Mouse (Mus musculus): Measurements from ENCODE around the gene Srsf2. TPM values are rescaled to one million over a fixed set of nuclear protein-coding genes. Genes with fewer than 3 reads are reported as not detected.
"Not testable (repeated sequence)": the region's sequence is repeated elsewhere in the genome, so short reads cannot be mapped to it uniquely, and the experiment has no call there.

Gene Srsf2
- polyA plus RNA-seq, 1 experiment from 2014 or later: 791 TPM

DNA sequence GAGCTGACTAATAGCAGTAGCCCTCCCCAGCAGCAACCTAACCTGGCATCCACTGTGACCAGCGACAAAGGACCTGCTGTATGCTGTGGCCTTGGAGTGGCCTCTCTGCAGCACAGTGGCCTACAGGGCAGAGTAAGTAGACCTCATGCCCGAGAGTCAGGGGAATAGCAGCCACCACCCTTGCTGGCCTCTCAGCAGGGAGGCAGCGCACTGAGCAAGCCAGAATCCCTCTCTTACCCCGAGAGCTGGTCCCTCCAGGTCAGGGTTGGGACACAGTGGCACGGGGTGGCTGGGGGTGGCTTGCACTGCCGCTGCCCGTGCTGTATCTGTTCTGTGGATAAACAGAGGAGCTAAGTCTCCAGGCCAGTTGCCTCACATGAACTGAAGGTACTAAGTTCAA lies 13.3 kb downstream of the Srsf2 start:
- peaks cover 37% of the 10 kb centered on the region for H3K4me1 ChIP-seq
- no peaks in the 10 kb centered on the region for H3K9me3 ChIP-seq
- no peaks in the 10 kb centered on the region for H3K27me3 ChIP-seq (replicated peaks)
- no peak for ATAC-seq (ENCODE audit: low FRiP score, low read depth)
- no peak overlapping the region; the same call in 1 of the 2 replicates for H3K4me3 ChIP-seq
- H3K9ac ChIP-seq: 0 out of 2 replicates have a peak overlapping the region, but pooled peaks have one; percentile 10
- H3K4me2 ChIP-seq (replicated peaks): 0 out of 2 replicates have a peak overlapping the region, but pooled peaks have one; percentile 3
- no peak overlapping the region for H3K27ac ChIP-seq
- peaks cover 63% of the 10 kb centered on the region for H3K36me3 ChIP-seq
- WGBS: 74% methylated on average over 7 of the region's 7 CpGs

DNA sequence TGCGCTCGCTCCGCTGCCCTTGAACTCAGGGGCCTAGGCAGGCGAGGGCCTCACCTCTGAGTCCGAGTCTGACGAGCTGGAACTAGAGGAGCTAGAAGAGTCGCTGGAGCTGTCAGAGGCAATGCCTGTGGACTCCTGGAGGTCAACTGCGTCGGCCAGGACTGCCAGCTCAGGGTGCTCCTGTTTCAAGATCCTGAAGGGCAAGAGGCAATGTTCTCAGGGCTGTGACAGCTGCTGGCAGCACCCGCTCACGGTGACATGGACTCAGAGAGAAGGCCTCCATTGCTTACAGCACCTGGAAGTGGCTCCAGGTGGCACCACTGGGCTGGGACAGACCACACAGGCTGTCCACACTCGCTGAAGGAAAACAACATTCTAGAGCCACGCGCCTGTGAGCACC lies 14.0 kb downstream of the Srsf2 start:
- ATAC-seq (ENCODE audit: low FRiP score, low read depth): no peak
- H3K4me3 ChIP-seq: no peak overlapping the region
- no peaks in the 10 kb centered on the region for H3K9me3 ChIP-seq
- no peak overlapping the region for H3K4me2 ChIP-seq (replicated peaks)
- no peak overlapping the region for H3K27ac ChIP-seq
- H3K9ac ChIP-seq: no peak overlapping the region
- no peaks in the 10 kb centered on the region for H3K27me3 ChIP-seq (replicated peaks)
- peaks cover 69% of the 10 kb centered on the region for H3K36me3 ChIP-seq
- WGBS: 95% methylated on average over 14 of the region's 14 CpGs
- peaks cover 30% of the 10 kb centered on the region for H3K4me1 ChIP-seq

DNA sequence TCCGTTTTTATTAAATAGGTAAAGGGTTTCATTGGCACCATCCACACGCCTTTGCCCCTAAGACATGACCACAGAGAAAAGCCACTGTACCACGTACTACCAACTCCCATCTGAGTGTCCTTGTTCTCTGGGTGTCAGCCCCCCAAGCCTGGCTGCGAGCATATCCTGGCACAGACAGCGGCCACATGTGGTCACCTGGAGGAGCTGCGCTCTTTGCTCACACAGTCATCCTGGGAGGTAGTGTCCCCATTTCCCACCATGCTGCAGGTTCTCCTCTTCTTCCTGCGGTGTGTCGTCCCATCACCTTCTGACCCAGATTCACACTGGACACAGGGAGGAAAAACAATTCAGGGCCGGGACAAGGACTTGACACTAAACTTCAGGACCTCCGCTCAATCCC lies 15.5 kb downstream of the Srsf2 start:
- H3K36me3 ChIP-seq: peaks cover 80% of the 10 kb centered on the region
- no peak overlapping the region for H3K4me2 ChIP-seq (replicated peaks)
- no peak overlapping the region for H3K27ac ChIP-seq
- H3K4me1 ChIP-seq: peaks cover 37% of the 10 kb centered on the region
- H3K9me3 ChIP-seq: no peaks in the 10 kb centered on the region
- H3K9ac ChIP-seq: no peak overlapping the region
- H3K4me3 ChIP-seq: no peak overlapping the region
- WGBS: 93% methylated on average over 10 of the region's 10 CpGs
- no peak for ATAC-seq (ENCODE audit: low FRiP score, low read depth)
- no peaks in the 10 kb centered on the region for H3K27me3 ChIP-seq (replicated peaks)

DNA sequence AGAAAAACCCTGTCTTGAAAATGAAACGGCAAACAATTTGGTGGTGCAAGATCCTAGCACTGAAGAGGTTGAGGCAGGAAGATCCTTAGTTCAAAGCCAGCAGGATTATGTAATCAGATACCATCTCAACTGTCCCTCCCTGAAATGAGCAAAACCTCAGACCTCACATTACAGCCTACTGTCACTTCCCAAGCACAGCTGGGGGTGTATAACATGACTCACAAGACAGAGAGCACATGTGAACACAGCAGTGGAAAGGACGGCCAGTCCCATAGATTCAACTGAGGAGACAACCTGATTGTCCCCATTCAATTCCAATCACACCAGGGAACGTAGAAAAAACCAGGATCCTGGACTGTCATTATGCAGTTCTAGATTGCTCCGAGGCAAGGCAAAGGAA lies 16.6 kb downstream of the Srsf2 start:
- Histone ChIP-seq H3K36me3 (peaks cover 83% of the 10 kb centered on the region), H3K9me3 (no peaks in the 10 kb centered on the region), H3K27me3 (replicated peaks) (no peaks in the 10 kb centered on the region), H3K4me3 (no peak overlapping the region), H3K4me1 (peaks cover 30% of the 10 kb centered on the region), H3K27ac (no peak overlapping the region), H3K9ac (no peak overlapping the region), H3K4me2 (replicated peaks) (no peak overlapping the region)
- WGBS: 94% methylated on average over 4 of the region's 4 CpGs
- no peak for ATAC-seq (ENCODE audit: low FRiP score, low read depth)

DNA sequence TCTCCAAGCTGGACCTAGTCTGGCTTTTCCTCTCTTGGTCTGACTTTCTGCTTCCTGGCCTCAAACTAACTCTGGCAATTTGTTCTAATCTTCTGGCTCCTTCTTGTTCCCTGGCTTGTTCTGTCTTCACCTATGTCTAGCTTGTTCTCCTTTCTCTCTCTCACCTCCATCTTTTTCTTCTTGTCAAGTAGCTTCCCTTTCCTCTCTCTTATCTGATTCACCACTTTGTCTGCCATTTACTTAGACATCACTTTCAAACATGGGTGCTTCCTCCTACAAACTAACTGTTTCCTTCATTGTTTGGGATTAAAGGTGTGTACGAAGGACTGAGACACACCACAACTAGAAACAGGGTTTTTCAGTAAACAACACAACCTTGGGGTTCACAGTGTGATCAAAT lies 17.9 kb downstream of the Srsf2 start:
- H3K4me3 ChIP-seq: no peak overlapping the region
- H3K9me3 ChIP-seq: no peaks in the 10 kb centered on the region
- no peak overlapping the region for H3K4me2 ChIP-seq (replicated peaks)
- peaks cover 75% of the 10 kb centered on the region for H3K36me3 ChIP-seq
- H3K27ac ChIP-seq: no peak overlapping the region
- no peaks in the 10 kb centered on the region for H3K27me3 ChIP-seq (replicated peaks)
- WGBS: 90% methylated on average over 1 of the region's 1 CpGs
- peaks cover 17% of the 10 kb centered on the region for H3K4me1 ChIP-seq
- ATAC-seq (ENCODE audit: low FRiP score, low read depth): no peak
- no peak overlapping the region for H3K9ac ChIP-seq

DNA sequence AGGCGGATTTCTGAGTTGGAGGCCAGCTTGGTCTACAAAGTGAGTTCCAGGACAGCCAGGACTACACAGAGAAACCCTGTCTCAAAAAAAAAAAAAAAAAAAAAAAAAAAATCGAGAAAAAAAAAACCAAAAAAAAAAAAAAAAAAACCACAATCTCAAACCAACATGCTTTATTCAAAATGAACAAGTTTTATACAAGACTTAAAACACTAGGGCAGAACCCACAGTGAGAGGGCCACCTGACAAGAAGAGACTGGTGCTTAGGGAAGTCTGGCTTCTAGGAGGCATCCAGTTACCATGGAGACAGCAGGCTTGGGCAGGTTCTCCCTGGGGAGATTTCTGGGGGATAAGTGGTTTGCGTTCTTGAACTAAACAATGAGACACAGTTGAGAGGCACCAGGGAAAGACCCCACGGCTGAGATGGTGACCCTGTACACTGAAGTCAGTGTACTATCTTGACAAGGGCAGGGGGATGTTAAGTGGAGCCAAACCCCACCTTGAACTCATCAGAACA lies 20.7 kb downstream of the Srsf2 start:
- no peak for ATAC-seq (ENCODE audit: low FRiP score, low read depth)

DNA sequence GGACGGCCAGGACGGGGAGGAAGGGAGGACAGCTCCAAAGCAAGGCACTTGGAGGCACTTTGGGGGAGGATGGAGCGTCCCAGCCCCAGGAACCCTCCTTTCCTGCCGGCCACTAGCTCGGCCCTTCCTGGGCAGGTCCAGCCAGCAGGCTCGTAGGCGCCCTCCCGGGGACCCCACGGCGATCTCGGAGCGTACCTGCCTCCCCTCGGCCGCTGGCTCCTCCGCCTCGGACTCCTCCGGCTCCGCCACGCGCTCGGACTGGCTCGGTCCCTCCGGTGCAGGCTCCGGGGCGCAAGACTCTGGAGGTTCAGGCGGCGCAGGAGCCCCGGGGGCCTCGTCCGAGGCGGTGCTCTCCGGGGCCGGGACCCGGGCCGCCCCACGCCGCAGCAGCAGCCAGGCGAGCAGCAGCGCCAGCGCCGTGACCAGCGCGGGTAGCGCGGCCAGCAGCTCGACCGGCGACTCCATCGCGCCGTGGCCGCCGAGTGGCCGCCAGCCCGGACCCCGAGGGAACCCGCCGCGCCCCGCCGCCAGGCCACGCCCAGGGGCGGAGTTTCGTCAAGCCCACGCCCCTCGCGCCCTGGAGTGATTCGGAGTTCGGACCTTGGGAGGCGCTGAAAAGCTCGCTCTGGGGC lies 25.2 kb downstream of the Srsf2 start, which contains the start of gene Mxra7:
Mxra7 (minus strand) TSS at position 513 of the 632 bp plus-strand sequence.
- peaks cover 28% of the 10 kb centered on the region for H3K4me1 ChIP-seq
- peak within 1 kb of the TSS; percentile 82 for H3K4me3 ChIP-seq
- H3K36me3 ChIP-seq: peaks cover 7% of the 10 kb centered on the region; the same call in 1 of the 2 replicates
- H3K27me3 ChIP-seq (replicated peaks): no peaks in the 10 kb centered on the region
- no peaks in the 10 kb centered on the region for H3K9me3 ChIP-seq
- under 1% methylated on average over 71 of the region's 71 CpGs for WGBS
- peak within 1 kb of the TSS; percentile 65 for H3K27ac ChIP-seq
- peak within 1 kb of the TSS; percentile 93 for H3K9ac ChIP-seq
- ATAC-seq (ENCODE audit: low FRiP score, low read depth): peak; percentile 37; the same call in 1 of the 2 replicates
- peak within 1 kb of the TSS; percentile 89 for H3K4me2 ChIP-seq (replicated peaks)

More for the DNA sequence above, 20.7 kb downstream of the Srsf2 start:
- WGBS: 23% methylated on average over 4 of the region's 4 CpGs
- Histone ChIP-seq H3K9me3 (no peaks in the 10 kb centered on the region), H3K9ac (no peak overlapping the region), H3K36me3 (peaks cover 50% of the 10 kb centered on the region), H3K4me3 (no peak overlapping the region), H3K4me2 (replicated peaks) (no peak overlapping the region), H3K27ac (0 out of 2 replicates have a peak overlapping the region, but pooled peaks have one; percentile 0), H3K27me3 (replicated peaks) (no peaks in the 10 kb centered on the region), H3K4me1 (peaks cover 12% of the 10 kb centered on the region)

DNA sequence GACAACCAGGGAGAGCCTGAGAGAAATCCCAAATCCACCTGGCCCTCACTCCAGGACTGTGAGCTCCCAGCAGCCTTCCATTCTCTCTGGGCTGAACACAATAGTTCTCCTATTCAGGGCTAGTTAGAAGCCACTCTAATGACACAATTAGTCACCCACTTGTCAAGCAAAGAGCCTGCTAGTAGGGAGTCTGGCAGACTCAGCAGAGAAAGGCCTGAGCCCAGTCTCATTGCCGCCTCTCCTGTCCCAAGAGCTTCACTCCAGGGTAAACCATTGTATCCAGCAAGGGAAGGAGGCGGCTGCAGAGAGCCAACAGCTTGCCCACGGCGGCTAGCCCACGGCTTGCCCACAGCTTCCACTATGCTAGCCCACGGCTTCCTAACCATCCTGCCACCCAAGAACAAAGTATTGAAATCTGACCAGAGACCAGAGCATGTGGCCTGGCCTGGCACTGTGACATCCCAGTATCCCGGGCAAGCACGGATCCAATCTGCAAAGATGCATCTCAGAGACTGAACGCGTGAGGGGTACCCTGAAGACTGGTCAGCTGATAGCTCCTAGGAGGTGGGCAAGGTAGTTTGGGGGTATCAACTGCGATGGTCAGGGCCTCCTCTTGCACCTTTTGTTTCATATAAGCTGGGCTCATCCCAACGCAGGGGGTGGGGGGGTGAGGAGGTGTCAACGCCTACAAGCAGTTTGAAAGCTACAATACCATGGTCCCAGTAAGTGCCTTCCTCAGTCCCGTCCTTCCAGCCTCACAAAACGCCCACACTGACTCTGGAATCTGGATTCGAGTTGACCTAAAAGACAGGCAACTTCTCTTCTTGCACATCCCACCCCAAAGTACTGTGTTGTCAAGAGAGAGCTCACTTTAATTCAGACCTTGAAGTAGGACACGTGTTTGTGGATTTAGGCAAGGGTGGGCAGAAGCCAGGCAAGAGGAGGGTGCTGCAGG lies 26.1 kb downstream of the Srsf2 start:
- H3K4me3 ChIP-seq: peak overlapping the region; percentile 82
- peak overlapping the region; percentile 93 for H3K9ac ChIP-seq
- H3K27me3 ChIP-seq (replicated peaks): no peaks in the 10 kb centered on the region
- ATAC-seq (ENCODE audit: low FRiP score, low read depth): peak; percentile 56
- H3K9me3 ChIP-seq: no peaks in the 10 kb centered on the region
- H3K27ac ChIP-seq: peak overlapping the region; percentile 65
- 12% methylated on average over 17 of the region's 17 CpGs for WGBS
- H3K4me1 ChIP-seq: peaks cover 32% of the 10 kb centered on the region
- H3K36me3 ChIP-seq: peaks cover 7% of the 10 kb centered on the region; the same call in 1 of the 2 replicates
- H3K4me2 ChIP-seq (replicated peaks): peak overlapping the region; percentile 89

DNA sequence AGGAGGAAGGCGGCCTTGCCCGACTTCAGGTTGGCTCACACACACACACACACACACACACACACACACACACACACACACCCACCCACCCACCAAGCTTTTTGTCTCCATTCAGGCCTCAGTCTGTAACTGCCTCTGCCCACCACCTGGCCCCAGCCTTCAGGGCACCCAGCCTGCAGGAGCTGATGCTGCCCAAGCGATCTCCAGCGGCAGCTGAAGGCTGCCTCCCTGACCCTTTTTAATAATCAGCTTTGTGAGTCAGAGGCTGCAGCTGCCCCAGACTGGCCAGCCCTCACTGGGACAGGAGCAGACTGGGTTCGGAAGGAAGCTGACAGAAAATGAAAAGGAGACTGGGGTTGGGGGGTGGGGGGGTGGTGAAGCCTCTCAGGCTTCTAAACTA lies 27.7 kb downstream of the Srsf2 start:
- H3K9ac ChIP-seq: peak overlapping the region; percentile 45
- WGBS: 27% methylated on average over 5 of the region's 5 CpGs
- H3K36me3 ChIP-seq: no peaks in the 10 kb centered on the region
- peak overlapping the region; percentile 82; the same call in 1 of the 2 replicates for H3K4me3 ChIP-seq
- H3K27me3 ChIP-seq (replicated peaks): no peaks in the 10 kb centered on the region
- H3K27ac ChIP-seq: peak overlapping the region; percentile 50; the same call in 1 of the 2 replicates
- no peak for ATAC-seq (ENCODE audit: low FRiP score, low read depth)
- H3K4me1 ChIP-seq: peaks cover 48% of the 10 kb centered on the region
- H3K4me2 ChIP-seq (replicated peaks): peak overlapping the region; percentile 89
- H3K9me3 ChIP-seq: no peaks in the 10 kb centered on the region

DNA sequence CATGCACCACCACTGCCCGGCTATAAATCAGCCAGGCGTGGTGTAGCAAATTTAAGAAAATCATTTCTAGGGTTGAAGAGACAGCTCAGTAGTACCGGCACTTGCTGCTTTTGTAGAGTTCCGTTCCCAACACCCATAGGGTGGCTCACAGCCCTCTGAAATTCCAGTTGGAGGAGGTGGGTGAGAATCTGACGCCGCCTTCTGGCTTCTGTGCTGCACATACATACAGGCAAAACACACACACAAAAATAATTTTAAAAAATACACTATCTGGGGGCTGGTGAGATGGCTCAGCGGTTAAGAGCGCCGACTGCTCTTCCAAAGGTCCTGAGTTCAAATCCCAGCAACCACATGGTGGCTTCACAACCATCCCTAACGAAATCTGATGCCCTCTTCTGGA lies 29.0 kb downstream of the Srsf2 start:
- H3K4me3 ChIP-seq; H3K9me3 ChIP-seq; H3K27me3 ChIP-seq (replicated peaks); H3K27ac ChIP-seq; H3K9ac ChIP-seq; H3K4me2 ChIP-seq (replicated peaks); ATAC-seq (ENCODE audit: low FRiP score, low read depth); H3K36me3 ChIP-seq: not testable (repeated sequence)
- peaks cover 59% of the 10 kb centered on the region for H3K4me1 ChIP-seq
- 95% methylated on average over 10 of the region's 10 CpGs for WGBS

DNA sequence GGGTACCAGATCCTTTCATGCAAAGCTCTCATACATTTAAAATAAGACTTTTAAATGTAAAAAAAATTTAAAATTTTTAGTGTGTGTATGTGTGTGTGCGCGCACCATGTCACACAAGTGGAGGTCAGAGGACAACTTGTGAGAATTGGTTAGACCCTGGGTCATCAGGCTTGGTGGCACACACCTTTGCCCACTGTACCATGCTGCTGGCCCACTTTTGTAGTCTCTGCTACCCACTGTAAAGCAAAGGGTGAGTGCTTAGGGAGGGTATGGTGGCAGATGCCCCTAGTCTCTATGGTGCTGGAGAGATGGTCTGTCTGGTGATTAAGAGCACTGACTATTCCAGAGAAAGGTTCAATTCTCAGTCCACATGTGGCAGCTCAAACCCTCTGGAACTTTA lies 29.6 kb downstream of the Srsf2 start:
- Histone ChIP-seq H3K4me1 (peaks cover 64% of the 10 kb centered on the region), H3K36me3 (no peaks in the 10 kb centered on the region), H3K27ac (no peak overlapping the region), H3K9me3 (no peaks in the 10 kb centered on the region), H3K4me2 (replicated peaks) (no peak overlapping the region), H3K9ac (no peak overlapping the region), H3K4me3 (no peak overlapping the region), H3K27me3 (replicated peaks) (no peaks in the 10 kb centered on the region)
- 96% methylated on average over 2 of the region's 2 CpGs for WGBS
- no peak for ATAC-seq (ENCODE audit: low FRiP score, low read depth)

DNA sequence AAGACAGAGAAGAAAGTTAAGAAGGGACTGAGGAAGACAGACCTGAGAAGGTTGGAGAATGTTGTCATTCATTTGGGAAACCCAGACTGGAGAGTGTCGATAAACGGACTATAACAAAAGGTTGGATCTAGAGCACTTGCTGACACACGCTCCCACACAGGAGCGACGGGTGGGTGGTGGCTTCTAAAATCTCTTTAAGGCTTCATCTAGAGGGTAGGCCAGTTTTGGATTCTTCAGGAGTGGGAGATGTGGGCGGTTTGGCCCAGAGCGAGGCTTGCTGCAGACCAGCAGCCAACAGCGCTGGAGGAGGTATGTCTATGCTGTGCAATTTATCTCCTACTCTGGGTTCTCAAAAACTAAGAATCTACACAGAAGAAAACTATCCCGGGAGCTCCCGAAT lies 30.3 kb downstream of the Srsf2 start:
- no peaks in the 10 kb centered on the region for H3K9me3 ChIP-seq
- 94% methylated on average over 10 of the region's 10 CpGs for WGBS
- H3K4me3 ChIP-seq: no peak overlapping the region
- no peaks in the 10 kb centered on the region for H3K36me3 ChIP-seq
- ATAC-seq (ENCODE audit: low FRiP score, low read depth): no peak
- H3K4me2 ChIP-seq (replicated peaks): no peak overlapping the region
- H3K9ac ChIP-seq: no peak overlapping the region
- no peaks in the 10 kb centered on the region for H3K27me3 ChIP-seq (replicated peaks)
- peaks cover 64% of the 10 kb centered on the region for H3K4me1 ChIP-seq
- no peak overlapping the region for H3K27ac ChIP-seq

Measured in neural tube, embryonic 12.5 days (tissue).